Mouse (Mus musculus) frontal cortex, postnatal 10 days (tissue): ENCODE measurements around the gene Etl4.

Source experiments
- DNase-seq, 2 experiments: peaks; one replicate each; pipeline ENCODE4 v3.0.0; 2022; ENCODE audit warnings: low spot score in 2 of 2, mixed read lengths in 1 of 2

Etl4 gene

GRCm38 (mm10) chr2:20520636-20521595 is 611.3 kb downstream of the Etl4 start:
- DNase-seq: no peak

- no peak for DNase-seq
These were observed 612.2 kb downstream of the Etl4 start for GRCm38 (mm10) chr2:20521686-20522285.

DNA sequence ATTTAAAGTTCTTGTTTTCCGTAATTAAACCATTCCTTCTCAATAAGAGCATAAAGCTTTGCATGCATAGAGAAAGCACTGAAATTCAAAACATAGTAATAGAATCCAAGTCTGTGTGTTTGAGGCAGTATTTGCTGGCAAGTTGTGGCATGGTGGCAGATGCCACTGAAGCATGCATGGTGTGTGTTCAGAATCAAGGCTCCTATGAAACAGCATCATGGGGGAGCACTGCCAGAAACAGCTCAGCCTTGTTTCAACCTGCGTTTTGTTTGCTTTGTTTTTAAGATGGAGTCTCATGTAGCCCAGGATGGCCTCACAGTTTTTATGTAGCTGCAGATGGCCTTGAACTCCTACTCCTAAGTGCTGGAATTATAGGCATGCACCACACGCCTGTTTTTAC is 614.1 kb downstream of the Etl4 start:
- DNase-seq: no peak

DNA sequence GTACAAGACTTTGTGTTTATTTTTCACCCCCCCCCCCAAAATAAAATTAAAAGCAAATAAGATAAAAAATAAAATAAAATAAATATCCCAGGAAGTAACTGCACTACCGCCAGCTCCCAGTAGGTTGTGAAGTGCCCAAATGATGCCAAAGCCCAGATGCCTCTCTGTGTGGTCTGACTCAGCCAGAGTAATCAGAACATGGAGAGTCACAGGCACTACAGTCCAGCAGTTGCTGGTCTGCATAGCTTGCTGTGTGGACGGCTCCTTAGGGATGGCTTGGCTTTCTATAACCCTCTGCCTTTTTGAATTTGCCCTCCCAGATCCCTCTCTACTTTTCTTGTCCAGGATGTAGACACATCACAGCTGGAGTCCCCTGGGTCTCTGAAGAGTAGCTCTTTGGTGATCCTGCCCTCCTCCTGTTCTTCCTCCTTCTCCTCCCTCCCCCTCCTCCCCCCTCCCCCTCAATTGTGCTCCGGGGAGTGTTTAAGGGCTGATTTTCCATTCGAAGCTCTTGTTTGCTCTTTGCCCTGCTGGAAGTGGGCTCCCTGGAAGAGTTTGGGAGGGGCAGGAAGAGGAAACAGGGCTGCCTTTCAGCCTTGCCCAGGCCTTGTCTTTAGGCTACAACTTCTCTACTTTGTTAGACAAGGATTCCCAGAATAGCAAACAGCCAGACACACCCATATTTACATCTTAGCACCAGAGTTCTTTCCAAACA is 616.5 kb downstream of the Etl4 start:
- no peak for DNase-seq

DNA sequence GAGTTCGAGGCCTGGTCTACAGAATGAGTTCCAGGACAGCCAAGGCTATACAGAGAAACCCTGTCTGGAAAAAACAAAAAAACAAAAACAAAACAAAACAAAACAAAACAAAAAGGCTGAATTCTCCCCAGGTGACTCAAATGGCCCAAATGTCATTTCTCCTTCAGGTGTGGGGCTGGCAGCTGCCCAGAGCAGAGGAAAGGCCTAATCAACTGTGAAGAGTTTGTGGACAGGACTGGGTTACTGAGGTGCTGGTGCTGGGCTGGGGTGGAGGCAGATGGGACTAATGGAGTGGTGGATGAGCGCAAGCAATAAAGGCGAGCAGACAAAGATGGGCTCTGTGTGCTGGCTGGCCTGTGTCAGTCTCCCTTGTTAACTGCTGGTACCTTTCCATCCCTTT is 617.3 kb downstream of the Etl4 start:
- DNase-seq: no peak

DNA sequence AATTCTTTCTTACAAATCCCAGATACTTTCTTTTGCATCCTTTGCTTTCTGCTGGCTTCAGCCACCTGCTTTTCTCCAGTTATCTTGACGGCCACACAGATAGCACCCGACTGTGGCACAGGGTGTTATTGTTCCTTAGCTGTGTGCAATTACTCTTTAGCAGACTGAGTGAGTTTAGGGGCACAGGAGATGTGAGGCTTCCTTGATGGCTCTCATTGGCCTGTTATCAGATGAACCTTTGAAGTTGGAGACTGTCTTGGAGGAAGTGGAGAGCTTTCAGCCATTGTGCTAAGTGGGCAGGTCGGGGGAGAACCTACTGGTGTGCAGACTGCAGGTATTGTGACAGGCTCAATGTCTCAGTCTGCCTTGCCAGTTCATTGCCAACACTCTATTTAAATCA is 623.0 kb downstream of the Etl4 start:
- DNase-seq: no peak

DNA sequence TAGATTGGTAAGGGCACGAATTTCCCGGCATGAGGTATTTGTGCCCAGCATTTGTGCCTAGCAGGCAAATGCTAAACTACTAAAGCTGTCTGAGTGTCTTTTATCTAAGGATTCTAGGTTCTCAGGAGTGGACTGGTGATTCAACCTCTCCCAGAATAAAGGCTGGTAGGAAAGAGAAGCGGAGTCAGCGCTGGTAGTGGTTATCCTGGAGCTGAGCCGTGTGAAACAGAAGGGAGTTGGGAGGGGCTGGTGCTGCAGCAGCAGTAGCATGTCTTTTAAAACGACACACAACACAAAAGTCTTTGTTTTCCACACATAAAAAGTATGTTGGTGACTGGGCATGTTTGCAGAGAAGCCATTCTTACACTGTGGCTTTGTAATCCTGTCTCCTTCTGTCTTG is 628.2 kb downstream of the Etl4 start:
- DNase-seq: no peak

DNA sequence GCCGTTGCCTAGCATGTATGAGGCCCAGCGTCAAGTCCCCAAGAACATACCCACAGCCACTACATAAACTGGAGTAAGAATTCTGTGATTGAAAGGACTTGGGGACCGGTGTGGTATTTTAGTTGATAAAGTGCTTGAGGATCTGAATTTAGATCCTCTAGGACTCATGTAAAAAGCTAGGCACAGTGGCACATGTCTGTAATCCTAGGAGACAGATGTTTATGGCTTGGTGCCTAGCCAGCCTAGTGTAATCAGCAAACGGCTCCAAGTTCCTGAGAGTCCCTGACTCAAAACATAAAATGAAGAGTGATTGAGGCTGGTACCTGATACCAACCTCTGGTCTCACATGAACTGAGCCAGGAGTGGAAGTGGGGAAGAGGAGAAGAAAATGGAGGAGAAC is 629.3 kb downstream of the Etl4 start:
- DNase-seq: no peak

GRCm38 (mm10) chr2:20541261-20541660 is 631.7 kb downstream of the Etl4 start:
- no peak for DNase-seq

DNA sequence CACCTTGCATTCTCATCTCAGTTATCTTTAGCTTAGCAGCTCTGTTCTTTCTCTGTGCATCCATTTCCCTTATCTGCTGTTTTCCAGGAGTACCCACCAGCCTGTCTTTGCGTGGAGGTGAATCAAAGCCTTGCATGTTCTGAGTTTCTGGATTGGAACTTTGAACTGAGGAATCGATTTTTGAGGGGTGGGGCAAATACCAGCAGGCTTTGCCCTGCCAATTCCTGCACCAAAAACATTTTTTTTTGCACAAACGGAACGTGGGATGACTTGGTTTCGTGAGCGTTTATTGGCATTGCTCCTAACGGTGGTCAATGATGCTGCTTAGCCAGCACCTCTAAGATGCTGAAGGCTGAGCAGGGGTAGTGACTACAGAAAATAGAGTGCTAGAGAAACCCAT is 632.7 kb downstream of the Etl4 start:
- DNase-seq: no peak

DNA sequence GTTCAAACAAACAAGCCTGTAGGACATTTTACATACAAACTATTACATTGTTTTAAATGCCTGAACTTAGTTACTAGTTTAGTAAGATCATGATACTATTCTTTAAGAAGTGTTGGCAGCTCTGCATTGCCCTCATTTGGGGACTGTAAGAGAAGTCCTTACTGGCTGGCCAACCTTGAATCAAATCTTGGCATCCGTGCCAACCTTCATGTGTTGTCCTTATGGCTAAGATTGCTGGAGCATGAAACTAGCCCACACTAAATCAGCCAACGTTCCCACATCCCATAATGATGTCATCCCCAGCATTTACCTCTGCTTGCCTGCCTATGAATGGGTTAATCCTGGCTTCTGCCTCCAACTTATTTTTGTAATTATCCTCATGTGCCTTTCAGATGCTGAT is 636.0 kb downstream of the Etl4 start:
- no peak for DNase-seq

- no peak for DNase-seq
These were observed 637.1 kb downstream of the Etl4 start for GRCm38 (mm10) chr2:20546496-20547348.

DNA sequence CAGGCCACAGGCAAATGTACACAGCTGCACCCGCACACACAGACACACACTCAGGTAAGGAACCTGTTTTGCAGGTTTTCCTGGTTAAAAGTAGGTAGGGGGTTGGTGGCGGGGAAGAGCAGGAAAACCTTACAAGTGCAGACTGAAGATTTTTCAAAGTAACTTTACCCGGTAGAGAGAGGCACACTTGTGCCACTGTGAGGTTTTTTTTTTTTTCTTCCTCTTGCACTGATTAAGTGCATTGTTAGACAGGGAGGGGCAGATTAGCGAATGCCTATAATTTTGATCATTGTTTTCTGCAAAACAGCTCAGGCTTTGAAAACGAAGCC is 637.7 kb downstream of the Etl4 start:
- DNase-seq: no peak

DNA sequence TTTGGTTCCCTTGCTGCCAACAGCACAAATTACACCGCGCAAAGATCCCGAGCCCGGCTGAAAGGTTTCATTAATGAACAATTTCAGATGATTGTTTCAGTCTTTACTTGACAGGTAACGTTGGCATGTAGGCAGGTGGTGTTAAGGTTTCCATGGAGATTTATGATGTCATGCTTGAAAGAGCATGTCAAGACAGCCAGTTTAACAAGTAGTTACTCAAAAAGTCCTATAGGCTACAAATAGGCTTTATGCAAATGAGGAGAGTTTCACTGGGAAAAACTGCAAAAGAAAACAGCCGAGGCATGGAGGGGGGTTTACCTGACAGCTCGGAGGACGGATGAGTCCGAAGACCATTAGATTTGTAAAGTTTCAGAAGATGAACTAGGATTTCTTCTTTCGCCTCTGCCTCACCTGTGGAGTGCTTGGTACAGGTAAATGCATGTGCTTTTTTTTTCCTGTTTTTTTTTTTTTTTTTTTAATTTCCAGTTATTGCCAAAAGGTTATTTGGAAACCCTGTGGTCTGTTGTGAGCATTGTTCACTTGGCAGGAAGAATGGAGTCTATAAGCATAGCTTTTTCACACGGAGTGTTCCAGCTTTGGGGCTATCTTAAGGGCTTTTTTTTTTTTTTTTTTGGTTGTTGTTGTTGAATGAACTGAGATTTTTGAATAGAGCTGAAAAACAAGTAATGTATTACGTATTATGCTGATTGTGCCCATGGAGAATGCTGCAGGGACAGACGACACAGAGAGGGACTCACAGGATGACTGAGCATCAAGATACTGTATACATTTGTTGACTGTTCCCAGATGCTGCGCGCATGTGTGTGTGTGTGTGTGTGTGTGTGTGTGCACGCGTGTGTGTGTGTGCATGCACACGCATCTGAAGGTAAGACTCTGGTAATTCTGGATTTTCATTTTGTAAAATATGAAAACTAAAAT is 638.4 kb downstream of the Etl4 start:
- no peak for DNase-seq

- DNase-seq: no peak
These were observed 639.5 kb downstream of the Etl4 start for GRCm38 (mm10) chr2:20549065-20549464.

DNA sequence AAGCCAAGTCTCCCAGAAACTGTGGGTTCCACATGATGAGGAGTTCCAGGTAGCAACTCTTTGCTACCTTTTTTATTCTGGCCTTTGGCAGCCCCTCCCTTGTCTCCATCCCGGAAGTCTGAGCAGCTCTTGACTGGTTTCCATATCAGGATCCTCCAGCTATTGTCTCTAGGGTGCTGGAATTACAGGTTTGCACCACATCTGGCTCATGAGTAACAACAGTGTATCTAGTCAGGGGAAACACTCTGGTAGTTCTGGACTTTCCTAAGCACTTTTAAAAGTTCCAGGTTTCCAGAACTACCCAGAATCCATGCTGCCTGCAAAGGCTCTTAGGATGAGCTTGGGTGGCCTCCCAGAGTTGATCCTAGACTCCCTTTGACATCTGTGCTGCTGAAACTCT is 640.4 kb downstream of the Etl4 start:
- no peak for DNase-seq

- DNase-seq: no peak
These were observed 646.1 kb downstream of the Etl4 start for GRCm38 (mm10) chr2:20555706-20556105.

- DNase-seq: no peak
These were observed 649.5 kb downstream of the Etl4 start for GRCm38 (mm10) chr2:20559083-20559482.

- DNase-seq: no peak
These were observed 650.1 kb downstream of the Etl4 start for GRCm38 (mm10) chr2:20559723-20560122.

- DNase-seq: no peak
These were observed 651.0 kb downstream of the Etl4 start for GRCm38 (mm10) chr2:20560581-20560980.

- no peak for DNase-seq
These were observed 653.5 kb downstream of the Etl4 start for GRCm38 (mm10) chr2:20563036-20563435.
